Mouse (Mus musculus) central nervous system, embryonic 11.5 days (tissue): Measurements from ENCODE around the gene 2610001J05Rik. TPM values are rescaled to one million over a fixed set of nuclear protein-coding genes. Genes with fewer than 3 reads are reported as not detected.

ENCODE experiments used
- polyA plus RNA-seq: library from polyadenylated mRNA; depleted of rRNA; stranded (reverse); fragments of >200 nt; gene quantifications from 2 replicates; pipeline ENCODE4 v1.2.3, GENCODE M21; 2012; rRNA removed

Gene 2610001J05Rik
- polyA plus RNA-seq, result 66.5 and 84.6 TPM in 2 replicates

GRCm38 (mm10) chr6:13870919-13871624 lies at the start of gene 2610001J05Rik:
Gene 2610001J05Rik (minus strand): TSS chr6:13871518.

GRCm38 (mm10) chr6:13839345-13840054 lies 31.8 kb downstream of the 2610001J05Rik start, which contains the start of gene Gpr85:
Gene Gpr85 (minus strand): TSS chr6:13839942.

Other genes starting within 250 kb of the 2610001J05Rik start
- gene Bmt2, start 193.6 kb downstream of the 2610001J05Rik start, polyA plus RNA-seq, result 10.1 and 15.8 TPM in 2 replicates
- 9.3 and 10.9 TPM in 2 replicates for gene Gpr85, start 31.6 kb downstream of the 2610001J05Rik start, polyA plus RNA-seq